Mouse (Mus musculus) C2C12 (cell line): ENCODE measurements around the gene Arap2. TPM values are rescaled to one million over a fixed set of nuclear protein-coding genes. Genes with fewer than 3 reads are reported as not detected.

Source experiments
- H3K27me3 ChIP-seq: one replicate; pipeline ENCODE4 v1.6.1; 2011; ENCODE audit not compliant: control insufficient read depth, insufficient read depth, insufficient read length
- H3K36me3 ChIP-seq: one replicate; pipeline ENCODE4 v1.6.1; 2011; ENCODE audit not compliant: control insufficient read depth, insufficient read depth
- H3K4me3 ChIP-seq: one replicate; pipeline ENCODE4 v1.5.1; 2011; ENCODE audit warnings: mild to moderate bottlenecking, control low read depth; ENCODE audit not compliant: poor library complexity, insufficient read depth, severe bottlenecking
- H3K79me2 ChIP-seq: one replicate; pipeline ENCODE4 v1.6.1; 2011; ENCODE audit not compliant: control insufficient read depth, insufficient read depth
- H3K79me3 ChIP-seq: one replicate; pipeline ENCODE4 v1.6.1; 2011; ENCODE audit warnings: low read depth, control low read depth
- H3ac ChIP-seq: one replicate; pipeline ENCODE3; 2011; ENCODE audit warnings: low read depth; ENCODE audit not compliant: control insufficient read depth, insufficient read length
- CEBPB ChIP-seq: IDR thresholded peaks from one replicate; pipeline ENCODE4 v1.6.1; 2011; ENCODE audit warnings: low read depth, mild to moderate bottlenecking, control low read depth, moderate library complexity
- CTCF ChIP-seq: IDR thresholded peaks from one replicate; pipeline ENCODE4 v1.5.1; 2011; ENCODE audit not compliant: control insufficient read depth, insufficient read depth, insufficient read length
- FOSL1 ChIP-seq: IDR thresholded peaks from one replicate; pipeline ENCODE4 v1.8.0; 2011; ENCODE audit warnings: mild to moderate bottlenecking, low read length; ENCODE audit not compliant: poor library complexity, insufficient read depth, severe bottlenecking
- MAX ChIP-seq: IDR thresholded peaks from one replicate; pipeline ENCODE4 v1.6.1; 2011; ENCODE audit warnings: mild to moderate bottlenecking, control low read depth
- MYOD1 ChIP-seq: IDR thresholded peaks from one replicate; pipeline ENCODE4 v1.6.1; 2011; ENCODE audit warnings: low read depth; ENCODE audit not compliant: control insufficient read depth, insufficient read length
- MYOG ChIP-seq: IDR thresholded peaks from one replicate; pipeline ENCODE4 v1.6.1; 2011; ENCODE audit not compliant: control insufficient read depth, insufficient read length; ENCODE audit errors: extremely low read depth
- USF1 ChIP-seq: IDR thresholded peaks from one replicate; pipeline ENCODE4 v1.6.1; 2011; ENCODE audit warnings: low read depth, mild to moderate bottlenecking, control low read depth, moderate library complexity
- long read RNA-seq, 2 experiments: library from polyadenylated mRNA; unstranded; transcript quantifications; one replicate each; pipeline ENCODE4 v2.0.0; 2019 to 2020
- polyA plus RNA-seq: library from polyadenylated mRNA; unstranded; fragments of >200 nt; fragmentation: generic; extraction: Trizol; gene quantifications from one replicate; pipeline ENCODE4 v1.2.1, GENCODE M21; 2012; ENCODE audit warnings: missing spikeins

The Arap2 gene
- polyA plus RNA-seq: 0.51 TPM
- long read RNA-seq, experiment 1, partial matches to known transcripts: 1 of 1 reads
- long read RNA-seq, experiment 1, other reads (novel, unspliced or antisense): 0 of 1 reads
- long read RNA-seq, experiment 2: 0 reads

DNA sequence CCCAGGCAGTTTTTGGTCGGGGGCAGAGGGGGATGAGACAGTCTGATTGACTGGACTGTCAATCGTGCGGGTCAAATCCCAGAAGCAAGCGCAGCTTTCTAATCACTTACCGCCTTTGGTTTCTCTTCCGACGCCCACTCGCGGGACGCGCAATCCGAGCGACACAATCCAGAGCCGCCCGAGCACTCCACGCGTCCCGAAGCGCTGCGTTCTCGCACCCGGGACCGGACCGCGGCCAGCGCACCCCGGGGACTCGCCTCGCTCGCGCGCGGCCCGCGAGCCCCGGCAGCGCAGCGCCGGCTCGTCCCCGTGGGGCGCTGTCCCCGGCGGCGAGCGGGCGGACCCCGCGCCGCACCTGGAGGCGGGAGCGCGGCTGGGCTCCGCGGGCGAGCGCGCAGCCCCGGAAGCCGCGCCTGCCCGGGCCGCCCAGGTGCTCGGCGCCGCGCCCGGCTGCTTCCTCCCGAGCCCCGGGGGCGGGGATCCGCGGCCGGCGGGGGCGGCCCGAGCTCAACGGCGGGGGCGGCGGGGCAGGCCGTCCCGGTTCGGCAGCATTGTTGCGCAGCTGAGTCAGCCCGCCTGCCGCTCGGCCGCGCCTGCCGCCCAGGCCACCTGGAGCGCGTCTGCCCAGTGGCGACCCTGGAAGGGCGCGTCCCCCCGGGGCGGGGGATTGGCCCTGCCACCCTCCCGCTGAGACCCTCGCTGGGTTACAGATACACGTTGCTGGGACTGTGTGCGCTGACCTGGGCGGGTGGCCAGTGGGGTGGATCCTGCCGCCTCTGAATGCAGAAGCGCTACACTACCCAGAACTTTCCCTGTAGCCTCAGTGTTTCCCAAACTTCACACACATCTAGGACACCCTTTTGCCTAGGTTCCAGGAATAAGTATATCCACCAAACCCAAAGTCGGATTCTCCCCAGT lies at the start of gene Arap2:
TSS of gene Arap2 (minus strand) at position 376 of the 918 bp plus-strand sequence.
- no peaks in the 10 kb centered on the region for H3K27me3 ChIP-seq
- peak within 1 kb of the TSS; percentile 37 for H3K4me3 ChIP-seq
- peak within 1 kb of the TSS; percentile 71 for H3ac ChIP-seq
- no peaks in the 10 kb centered on the region for H3K79me2 ChIP-seq
- TF ChIP-seq MAX (no peak), USF1 (no peak)
- no peaks in the 10 kb centered on the region for H3K79me3 ChIP-seq
- H3K36me3 ChIP-seq: no peaks in the 10 kb centered on the region

DNA sequence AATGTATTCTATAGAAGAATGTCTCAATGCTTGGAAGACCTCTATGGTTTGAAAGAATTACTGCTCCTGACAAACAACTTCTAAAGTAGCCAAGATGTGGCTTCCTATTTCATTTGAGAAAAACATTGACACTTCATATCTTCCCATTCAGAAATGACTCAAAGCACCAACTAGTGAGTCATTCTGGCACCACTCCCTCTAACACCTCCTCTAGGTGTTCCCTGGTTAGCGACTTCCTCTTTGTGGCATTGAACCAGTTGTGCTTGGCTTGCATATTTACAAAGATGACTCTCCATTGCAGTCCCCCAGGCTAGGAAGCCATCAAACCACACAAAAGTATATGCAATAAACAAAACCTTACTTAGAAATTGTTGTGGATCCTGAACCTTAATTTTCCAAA lies 49.8 kb upstream of the Arap2 start:
- no peaks in the 10 kb centered on the region for H3K79me3 ChIP-seq
- no peaks in the 10 kb centered on the region for H3K36me3 ChIP-seq
- no peak for TF ChIP-seq CTCF
- no peak for TF ChIP-seq MYOG
- TF ChIP-seq CEBPB: no peak
- TF ChIP-seq USF1: no peak
- no peak for TF ChIP-seq MYOD1
- no peak for TF ChIP-seq FOSL1
- no peak for TF ChIP-seq MAX
- H3ac ChIP-seq: no peak overlapping the region
- H3K4me3 ChIP-seq: no peak overlapping the region
- H3K79me2 ChIP-seq: no peaks in the 10 kb centered on the region
- H3K27me3 ChIP-seq: no peaks in the 10 kb centered on the region

DNA sequence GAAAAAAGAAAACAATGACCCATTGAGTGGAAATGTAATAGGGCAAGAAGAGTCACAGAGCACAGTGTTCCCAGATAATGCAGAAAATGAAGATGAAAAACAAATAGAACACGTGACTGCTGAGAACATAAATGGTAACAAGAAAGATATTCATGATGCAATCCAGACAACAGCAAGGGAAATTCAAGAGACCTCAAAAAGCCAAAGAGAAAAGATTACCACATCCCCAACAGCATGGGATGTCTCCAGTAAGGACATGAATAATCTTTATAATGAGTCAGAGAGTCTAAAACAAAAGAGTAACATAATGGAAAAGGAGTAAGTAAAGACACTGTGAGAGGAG lies 48.1 kb upstream of the Arap2 start:
- no peaks in the 10 kb centered on the region for H3K79me2 ChIP-seq
- H3K27me3 ChIP-seq: no peaks in the 10 kb centered on the region
- no peak for TF ChIP-seq MYOG
- TF ChIP-seq CTCF: no peak
- no peak for TF ChIP-seq CEBPB
- TF ChIP-seq MYOD1: no peak
- TF ChIP-seq USF1: peak; percentile 35
- H3K79me3 ChIP-seq: no peaks in the 10 kb centered on the region
- H3K4me3 ChIP-seq: no peak overlapping the region
- H3ac ChIP-seq: no peak overlapping the region
- H3K36me3 ChIP-seq: no peaks in the 10 kb centered on the region

DNA sequence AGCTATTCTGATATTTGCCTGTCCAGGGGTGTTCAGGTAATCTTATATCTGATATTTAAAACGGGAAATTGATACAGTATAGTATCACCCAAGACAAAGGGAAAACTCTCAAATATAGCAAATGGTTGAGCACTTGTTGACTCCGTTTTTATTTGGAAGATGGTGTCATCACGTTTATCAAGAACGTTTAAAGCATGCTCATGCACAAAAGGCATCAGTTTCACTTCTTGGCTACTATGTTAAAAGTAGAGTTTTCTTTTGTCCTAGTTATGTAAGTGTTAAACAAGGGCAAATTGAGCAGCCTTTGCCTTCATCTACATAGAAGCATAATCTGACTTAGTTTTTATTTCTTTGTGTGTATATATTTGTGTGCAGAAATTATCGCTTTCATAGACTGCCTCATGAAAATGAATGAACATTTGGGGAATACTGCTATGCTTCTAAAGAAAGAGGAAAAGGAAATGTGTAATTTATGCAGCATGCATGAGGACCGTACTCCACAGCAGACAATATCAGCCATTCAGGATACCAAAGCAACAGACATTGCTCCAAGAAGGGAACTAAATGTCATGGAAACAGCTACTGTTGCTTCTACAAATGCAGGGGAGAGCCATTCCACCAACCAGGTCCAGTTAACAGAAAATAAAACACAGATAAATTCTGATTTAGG lies 47.6 kb upstream of the Arap2 start, which contains the start of gene Dthd1:
TSS of gene Dthd1 (plus strand) at position 422 of the 670 bp plus-strand sequence.
- no peaks in the 10 kb centered on the region for H3K79me3 ChIP-seq
- no peaks in the 10 kb centered on the region for H3K79me2 ChIP-seq
- H3ac ChIP-seq: no peak within 1 kb of the TSS

DNA sequence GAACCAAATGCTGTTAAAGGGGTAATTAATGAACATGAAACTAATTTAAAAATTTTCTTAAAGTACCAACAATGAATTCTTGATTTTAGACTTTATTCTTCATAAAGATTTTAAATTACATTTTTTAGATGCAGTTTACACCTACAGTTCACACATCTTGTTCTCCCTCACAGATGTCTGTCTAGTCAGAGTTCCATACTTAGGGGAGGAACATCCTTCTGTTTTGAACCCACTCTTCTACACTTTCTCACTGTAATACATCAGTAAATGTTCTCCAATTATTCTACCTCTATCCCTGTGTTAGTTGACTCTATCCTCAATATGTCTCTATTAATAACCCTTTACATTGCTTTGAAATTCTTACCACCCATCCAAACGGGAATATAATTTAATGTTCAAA lies 26.8 kb upstream of the Arap2 start:
- TF ChIP-seq MYOD1 (no peak), CEBPB (no peak), CTCF (no peak)
- H3K27me3 ChIP-seq: no peaks in the 10 kb centered on the region
- no peaks in the 10 kb centered on the region for H3K79me2 ChIP-seq
- no peak overlapping the region for H3K4me3 ChIP-seq
- no peaks in the 10 kb centered on the region for H3K36me3 ChIP-seq
- no peak overlapping the region for H3ac ChIP-seq
- H3K79me3 ChIP-seq: no peaks in the 10 kb centered on the region

More for the DNA sequence above, 47.6 kb upstream of the Arap2 start, which contains the start of gene Dthd1:
- Histone ChIP-seq H3K4me3 (no peak within 1 kb of the TSS), H3K27me3 (no peaks in the 10 kb centered on the region), H3K36me3 (no peaks in the 10 kb centered on the region)
- TF ChIP-seq FOSL1: no peak
- no peak for TF ChIP-seq CTCF
- TF ChIP-seq MYOD1: no peak
- TF ChIP-seq MYOG: no peak
- TF ChIP-seq CEBPB: no peak
- TF ChIP-seq USF1: no peak
- no peak for TF ChIP-seq MAX
